Mouse (Mus musculus) gastrocnemius, postnatal 36 days (tissue): ENCODE measurements at regions not wholly inside any gene's neighbourhood (a gene's known extent, or its start where the extent isn't known, plus 50 kb on each side); places are given as distances from the start of the nearest gene placed in this dataset.

Experiments
- DNase-seq, 2 experiments: peaks; one replicate each; pipeline ENCODE4 v3.0.0; 2022
- intact Hi-C: fragments of 180-260 bp; cut with DNase I; formaldehyde crosslinking; loops from one replicate; pipeline ENCODE4 v1.15.1; 2025

GRCm38 (mm10) chr9:84913321-84913720 is 399.3 kb upstream of the Gm11114 start:
- no peak for DNase-seq
- intact Hi-C loops, result no loop called here

GRCm38 (mm10) chr9:84922306-84922705 is 390.3 kb upstream of the Gm11114 start:
- intact Hi-C loops, result no loop called here
- no peak for DNase-seq

GRCm38 (mm10) chr9:84923966-84924365 is 388.6 kb upstream of the Gm11114 start:
- no peak for DNase-seq
- intact Hi-C loops, result no loop called here

- no peak for DNase-seq
- intact Hi-C loops, result no loop called here
Measured at GRCm38 (mm10) chr9:84936291-84937055, 376.1 kb upstream of the Gm11114 start.

GRCm38 (mm10) chr9:84966558-84967154 is 345.9 kb upstream of the Gm11114 start:
- intact Hi-C loops, result no loop called here
- DNase-seq, result no peak

GRCm38 (mm10) chr9:84969975-84970608 is 342.5 kb upstream of the Gm11114 start:
- intact Hi-C loops, result no loop called here
- no peak for DNase-seq

GRCm38 (mm10) chr9:84977470-84977869 is 335.1 kb upstream of the Gm11114 start:
- intact Hi-C loops, result no loop called here
- DNase-seq, result no peak

GRCm38 (mm10) chr9:85003414-85003813 is 309.2 kb upstream of the Gm11114 start:
- intact Hi-C loops, result no loop called here

GRCm38 (mm10) chr9:85011361-85011760 is 301.2 kb upstream of the Gm11114 start:
- intact Hi-C loops, result no loop called here

More at GRCm38 (mm10) chr9:85003414-85003813, 309.2 kb upstream of the Gm11114 start:
- no peak for DNase-seq

GRCm38 (mm10) chr9:85048112-85048978 is 264.2 kb upstream of the Gm11114 start:
- intact Hi-C loops, result no loop called here

More at GRCm38 (mm10) chr9:85011361-85011760, 301.2 kb upstream of the Gm11114 start:
- no peak for DNase-seq

GRCm38 (mm10) chr9:85052526-85052925 is 260.0 kb upstream of the Gm11114 start:
- DNase-seq, result no peak
- intact Hi-C loops, result no loop called here

More at GRCm38 (mm10) chr9:85048112-85048978, 264.2 kb upstream of the Gm11114 start:
- DNase-seq, result no peak

GRCm38 (mm10) chr9:85079975-85080374 is 232.6 kb upstream of the Gm11114 start:
- no peak for DNase-seq
- intact Hi-C loops, result no loop called here

GRCm38 (mm10) chr9:85088556-85089338 is 223.8 kb upstream of the Gm11114 start:
- intact Hi-C loops, result no loop called here
- no peak for DNase-seq

GRCm38 (mm10) chr9:85090297-85090696 is 222.3 kb upstream of the Gm11114 start:
- DNase-seq, result no peak
- intact Hi-C loops, result no loop called here

- intact Hi-C loops, result no loop called here
- DNase-seq, result no peak
Measured at GRCm38 (mm10) chr9:85095234-85095633, 217.3 kb upstream of the Gm11114 start.

GRCm38 (mm10) chr9:85096520-85096919 is 216.1 kb upstream of the Gm11114 start:
- no peak for DNase-seq
- intact Hi-C loops, result no loop called here

- DNase-seq, result no peak
- intact Hi-C loops, result no loop called here
Measured at GRCm38 (mm10) chr9:85112928-85113327, 199.6 kb upstream of the Gm11114 start.

GRCm38 (mm10) chr9:85114234-85114633 is 198.3 kb upstream of the Gm11114 start:
- intact Hi-C loops, result no loop called here
- no peak for DNase-seq

- DNase-seq, result no peak
- intact Hi-C loops, result no loop called here
Measured at GRCm38 (mm10) chr9:85120061-85120460, 192.5 kb upstream of the Gm11114 start.

- intact Hi-C loops, result no loop called here
- no peak for DNase-seq
Measured at GRCm38 (mm10) chr9:85121059-85121458, 191.5 kb upstream of the Gm11114 start.
